Mouse (Mus musculus) G1E (cell line): ENCODE results near the gene Hspb9.

ENCODE experiments used
- CTCF ChIP-seq: IDR thresholded peaks from 2 replicates; pipeline ENCODE4 v1.5.1; 2012; ENCODE audit warnings: low read depth, low read length, inconsistent platforms, mixed read lengths
- TAL1 ChIP-seq: conservative IDR thresholded peaks from 2 replicates; pipeline ENCODE4 v1.6.1; 2012; ENCODE audit warnings: low read depth, low read length, inconsistent platforms, mixed read lengths

- TF ChIP-seq CTCF (no peak), TAL1 (no peak)
Observed at GRCm38 (mm10) chr11:100728601-100729000, 15.0 kb downstream of the Hspb9 start.
